Mouse (Mus musculus) hindbrain, postnatal 0 days (tissue): ENCODE measurements around the gene Plxdc1. TPM values are rescaled to one million over a fixed set of nuclear protein-coding genes. Genes with fewer than 3 reads are reported as not detected.

Experiments
- ATAC-seq: fragments of 200-750 bp; cut with Nextera tagmentation; 2 replicates; pipeline ENCODE4 v1.8.0; 2017; ENCODE audit warnings: mild to moderate bottlenecking, moderate TSS enrichment, moderate library complexity
- DNase-seq: peaks from one replicate; pipeline ENCODE4 v3.0.0-alpha.2; 2015; ENCODE audit warnings: low spot score
- H3K27ac ChIP-seq: fragments of 300-500 bp; sonication (generic); 2 replicates; pipeline ENCODE4 v1.5.1; 2014; ENCODE audit warnings: mild to moderate bottlenecking
- H3K27me3 ChIP-seq: fragments of 300-500 bp; sonication (generic); 2 replicates; pipeline ENCODE4 v1.6.1; 2014; ENCODE audit warnings: low read length, mixed read lengths; ENCODE audit not compliant: insufficient read depth
- H3K36me3 ChIP-seq: fragments of 300-500 bp; sonication (generic); 2 replicates; pipeline ENCODE4 v1.6.1; 2014; ENCODE audit warnings: low read length, mixed read lengths; ENCODE audit not compliant: insufficient read depth
- H3K4me1 ChIP-seq: fragments of 300-500 bp; sonication (generic); 2 replicates; pipeline ENCODE4 v1.6.1; 2014; ENCODE audit warnings: antibody characterized with exemption, low read length, mixed read lengths; ENCODE audit not compliant: insufficient read depth
- H3K4me2 ChIP-seq: fragments of 300-500 bp; sonication (generic); 2 replicates; pipeline ENCODE4 v1.6.1; 2014; ENCODE audit warnings: low read depth, mild to moderate bottlenecking, low read length, moderate library complexity, mixed read lengths
- H3K4me3 ChIP-seq: fragments of 300-500 bp; sonication (generic); 2 replicates; pipeline ENCODE4 v1.5.1; 2014; ENCODE audit warnings: low read length
- H3K9ac ChIP-seq: fragments of 300-500 bp; sonication (generic); replicated peaks from 2 replicates; pipeline ENCODE4 v1.6.1; 2014; ENCODE audit warnings: mild to moderate bottlenecking, low read length, moderate library complexity, mixed read lengths
- H3K9me3 ChIP-seq: fragments of 300-500 bp; sonication (generic); 2 replicates; pipeline ENCODE4 v1.6.1; 2016; ENCODE audit warnings: low read length, mixed read lengths
- CTCF ChIP-seq: IDR thresholded peaks from 2 replicates; pipeline ENCODE4 v1.5.1; 2016; ENCODE audit warnings: antibody characterized with exemption, control low read depth, low read depth
- whole genome bisulfite sequencing: fragments of 180-500 bp; shearing (Covaris S2); extraction: QIAGEN DNeasy Blood & Tissue Kit; methylation state at CpG from one replicate; pipeline ENCODE4 v1.1.7; 2014; 5-methylcytosine and 5-hydroxymethylcytosine counted together
- polyA plus RNA-seq: library from polyadenylated mRNA; unstranded; fragments of >200 nt; fragmentation: Nextera tagmentation; extraction: Ambion mirVana; gene quantifications from 2 replicates; pipeline ENCODE4 v1.2.1, GENCODE M21; 2015
- total RNA-seq: library from RNA; depleted of rRNA; stranded (reverse); fragments of >200 nt; gene quantifications from 2 replicates; pipeline ENCODE4 v1.2.3, GENCODE M21; 2014

Gene Plxdc1
- total and polyA plus RNA-seq, 2 experiments from 2014 or later = 3.8 to 4.2 TPM

DNA sequence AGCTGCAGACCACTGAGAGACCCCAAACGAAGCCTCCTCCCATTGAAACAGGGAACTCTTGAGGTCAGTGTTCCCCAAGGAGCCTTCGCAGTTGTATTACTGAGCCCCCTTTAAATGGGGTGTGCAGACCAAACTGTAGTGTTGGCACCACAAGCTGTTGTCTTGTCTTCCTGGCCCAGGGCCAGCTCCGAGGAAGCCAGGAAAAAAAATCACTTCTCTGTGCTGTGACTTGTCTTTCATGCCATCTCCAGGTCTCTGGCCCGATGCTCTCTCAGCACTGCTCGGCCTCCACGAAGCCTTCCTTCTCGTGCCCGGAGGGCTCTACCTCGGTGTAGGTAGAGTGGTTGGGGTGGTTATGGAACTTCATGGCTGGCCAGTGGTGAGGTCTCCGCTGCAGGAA, 62.0 kb downstream of the Plxdc1 start:
- no peak overlapping the region for H3K4me3 ChIP-seq
- 77% methylated on average over 10 of the region's 10 CpGs for WGBS
- no peaks in the 10 kb centered on the region for H3K4me1 ChIP-seq
- DNase-seq = peak; percentile 18
- no peak overlapping the region for H3K27ac ChIP-seq
- H3K9ac ChIP-seq = no peak overlapping the region
- H3K36me3 ChIP-seq = no peaks in the 10 kb centered on the region
- no peak overlapping the region for H3K4me2 ChIP-seq
- no peaks in the 10 kb centered on the region for H3K9me3 ChIP-seq
- H3K27me3 ChIP-seq = no peaks in the 10 kb centered on the region
- TF ChIP-seq CTCF = no peak
- ATAC-seq = no peak

DNA sequence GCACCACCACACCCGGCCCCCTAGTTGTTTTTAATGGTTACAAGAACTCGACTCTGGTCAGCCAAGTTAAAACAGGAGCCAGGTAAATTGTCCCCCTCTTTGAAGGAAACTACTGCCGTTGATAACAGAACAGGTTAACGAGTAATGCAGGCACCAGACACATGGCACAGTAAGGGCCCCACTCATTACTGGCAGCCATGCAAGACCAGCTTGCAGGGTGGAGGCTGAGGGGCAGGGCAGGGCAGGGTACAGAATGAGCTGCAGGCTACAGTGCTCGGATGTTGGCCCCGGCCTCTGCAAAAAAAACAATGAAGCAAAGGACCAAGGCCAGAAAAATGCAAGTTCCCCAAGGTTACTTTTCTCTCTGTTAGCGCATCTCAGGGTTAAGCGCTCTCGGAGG, 62.6 kb downstream of the Plxdc1 start:
- no peak overlapping the region for H3K4me3 ChIP-seq
- 79% methylated on average over 9 of the region's 9 CpGs for WGBS
- TF ChIP-seq CTCF = no peak
- no peaks in the 10 kb centered on the region for H3K9me3 ChIP-seq
- H3K4me1 ChIP-seq = no peaks in the 10 kb centered on the region
- no peak overlapping the region for H3K27ac ChIP-seq
- H3K9ac ChIP-seq = no peak overlapping the region
- H3K36me3 ChIP-seq = no peaks in the 10 kb centered on the region
- no peak overlapping the region for H3K4me2 ChIP-seq
- H3K27me3 ChIP-seq = no peaks in the 10 kb centered on the region
- DNase-seq = no peak
- ATAC-seq = no peak

DNA sequence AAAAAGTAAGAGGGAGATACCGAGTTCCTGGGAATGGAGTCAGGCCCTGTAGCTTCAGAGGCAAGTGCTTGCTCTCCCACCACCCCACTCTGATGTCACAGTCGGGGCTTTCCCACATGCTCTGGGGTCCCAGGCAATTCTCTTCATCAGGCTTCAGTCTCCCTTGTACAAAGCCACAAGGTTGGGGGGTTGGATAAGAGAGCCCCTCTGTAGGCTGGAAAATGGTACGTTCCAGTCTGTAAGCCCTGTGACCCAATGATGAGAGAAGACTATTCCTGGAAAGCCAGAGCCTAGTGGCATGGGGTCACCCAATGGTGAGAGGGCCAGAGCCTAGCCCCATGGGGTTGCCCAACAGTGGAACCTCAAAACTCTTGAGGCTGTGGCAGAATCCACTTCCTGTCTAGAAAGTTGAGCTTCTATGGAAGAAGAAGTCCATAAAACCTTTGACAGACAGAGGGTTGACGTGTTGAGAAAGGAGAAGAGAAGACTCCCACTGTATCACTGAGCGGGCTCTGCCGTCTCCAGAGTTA, 70.2 kb downstream of the Plxdc1 start:
- ATAC-seq (no peak), DNase-seq (no peak)
- H3K9me3 ChIP-seq = no peaks in the 10 kb centered on the region
- H3K4me1 ChIP-seq = no peaks in the 10 kb centered on the region
- no peaks in the 10 kb centered on the region for H3K27me3 ChIP-seq
- no peak overlapping the region for H3K4me3 ChIP-seq
- TF ChIP-seq CTCF = no peak
- H3K9ac ChIP-seq = no peak overlapping the region
- H3K36me3 ChIP-seq = no peaks in the 10 kb centered on the region
- no peak overlapping the region for H3K27ac ChIP-seq
- 93% methylated on average over 6 of the region's 6 CpGs for WGBS
- H3K4me2 ChIP-seq = no peak overlapping the region

DNA sequence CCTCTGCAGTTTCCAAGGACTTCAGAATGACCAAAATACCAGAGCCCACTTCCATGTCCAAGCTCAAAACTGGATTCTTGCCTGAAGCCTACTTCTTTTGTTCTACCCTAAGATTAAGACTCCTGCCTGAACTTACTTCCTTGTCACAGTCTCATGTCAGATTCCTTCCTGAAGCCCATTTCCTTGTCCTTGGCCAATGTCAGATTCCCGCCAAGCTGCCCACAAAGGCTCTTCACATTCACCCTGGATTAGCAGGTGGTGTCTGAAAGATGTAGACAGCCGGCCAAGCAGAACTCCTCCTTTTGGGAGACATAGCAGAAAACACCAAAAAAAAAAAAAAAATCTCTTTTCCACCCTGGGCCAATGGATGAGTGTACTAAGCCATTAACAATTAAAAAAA, 70.8 kb downstream of the Plxdc1 start:
- Histone ChIP-seq H3K4me2 (no peak overlapping the region), H3K9ac (no peak overlapping the region), H3K36me3 (no peaks in the 10 kb centered on the region), H3K27ac (no peak overlapping the region), H3K4me3 (no peak overlapping the region), H3K9me3 (no peaks in the 10 kb centered on the region), H3K4me1 (no peaks in the 10 kb centered on the region), H3K27me3 (no peaks in the 10 kb centered on the region)
- TF ChIP-seq CTCF = no peak
- ATAC-seq (no peak), DNase-seq (no peak)
- WGBS = 87% methylated on average over 2 of the region's 2 CpGs

DNA sequence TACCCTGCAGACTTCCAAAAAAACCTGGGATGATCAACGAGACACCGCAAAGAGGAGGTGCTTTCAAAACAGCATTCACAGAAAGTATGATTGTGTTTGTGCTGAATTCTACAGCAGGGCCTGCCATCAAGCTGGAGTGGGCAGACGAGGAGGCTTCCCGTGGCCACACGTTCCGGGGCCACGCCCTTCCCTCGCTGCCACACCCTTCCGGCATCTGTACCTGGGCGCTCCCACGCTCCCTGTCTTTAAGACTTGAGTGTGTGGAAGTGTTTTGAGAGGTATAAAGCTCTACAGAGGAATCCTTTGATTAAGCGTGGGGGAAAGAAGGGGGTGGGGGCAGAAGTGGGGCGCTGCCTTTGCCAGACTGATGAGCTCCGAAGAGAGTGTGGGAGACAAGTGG, 73.1 kb downstream of the Plxdc1 start:
- DNase-seq = no peak
- ATAC-seq = no peak
- Histone ChIP-seq H3K9ac (no peak overlapping the region), H3K36me3 (no peaks in the 10 kb centered on the region), H3K27ac (no peak overlapping the region), H3K4me1 (no peaks in the 10 kb centered on the region), H3K4me3 (no peak overlapping the region), H3K4me2 (no peak overlapping the region), H3K27me3 (no peaks in the 10 kb centered on the region), H3K9me3 (no peaks in the 10 kb centered on the region)
- no peak for TF ChIP-seq CTCF
- WGBS = 89% methylated on average over 14 of the region's 14 CpGs

DNA sequence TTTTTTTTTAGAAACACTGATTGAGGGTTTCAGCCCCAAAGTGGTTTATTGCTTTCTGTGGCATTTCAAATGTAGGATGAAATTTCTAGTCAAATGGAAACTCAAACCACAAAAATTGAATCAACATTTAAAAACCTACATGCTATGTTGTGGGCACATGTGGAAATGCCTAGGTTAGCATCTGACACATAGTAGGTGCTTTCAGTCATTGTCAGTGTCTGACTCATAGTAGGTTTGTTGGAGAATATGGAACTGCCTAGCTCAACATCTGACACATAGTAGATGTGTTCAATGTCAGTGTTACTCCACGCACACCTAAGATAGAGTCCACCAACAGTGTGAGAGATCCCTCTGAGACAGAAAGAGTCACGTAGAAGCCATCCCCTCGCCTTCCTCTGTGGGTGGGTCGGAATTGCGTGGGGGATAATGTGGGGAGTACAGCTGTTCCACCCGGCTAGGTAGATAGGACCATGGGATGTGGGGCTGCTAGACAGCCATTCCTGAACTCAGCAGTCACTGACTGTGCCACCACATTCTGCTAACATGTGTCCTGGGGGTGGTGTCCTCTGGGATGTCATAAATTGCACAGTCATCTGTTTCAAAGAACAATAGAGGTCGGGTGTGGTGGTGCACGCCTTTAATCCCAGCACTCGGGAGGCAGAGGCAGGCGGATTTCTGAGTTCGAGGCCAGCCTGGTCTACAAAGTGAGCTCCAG, 77.5 kb downstream of the Plxdc1 start:
- Histone ChIP-seq H3K9me3 (no peaks in the 10 kb centered on the region), H3K36me3 (no peaks in the 10 kb centered on the region), H3K4me2 (no peak overlapping the region), H3K9ac (no peak overlapping the region), H3K4me3 (no peak overlapping the region), H3K4me1 (no peaks in the 10 kb centered on the region), H3K27ac (no peak overlapping the region), H3K27me3 (no peaks in the 10 kb centered on the region)
- no peak for TF ChIP-seq CTCF
- DNase-seq (no peak), ATAC-seq (no peak)
- 89% methylated on average over 11 of the region's 11 CpGs for WGBS

DNA sequence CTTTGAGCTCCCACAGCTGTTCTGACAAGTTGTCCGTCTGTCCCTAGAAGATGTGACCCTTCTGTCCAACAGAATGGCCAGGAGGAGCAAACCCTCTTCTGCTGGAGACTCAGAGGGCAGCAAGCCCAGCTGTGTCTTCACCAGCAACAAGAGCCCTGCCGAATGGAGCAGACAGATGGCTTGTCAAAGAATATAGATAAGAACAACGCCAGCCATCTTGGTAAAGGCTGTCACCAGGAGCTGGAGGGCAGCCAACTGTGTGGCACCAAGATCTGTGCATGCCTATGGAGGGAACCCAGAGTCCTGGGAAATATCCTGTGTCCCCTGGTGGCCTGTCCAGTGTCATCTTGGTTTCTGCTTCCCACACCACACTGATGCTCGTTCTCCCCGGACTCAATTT, 78.3 kb downstream of the Plxdc1 start:
- no peaks in the 10 kb centered on the region for H3K4me1 ChIP-seq
- H3K9ac ChIP-seq = no peak overlapping the region
- WGBS = 88% methylated on average over 5 of the region's 5 CpGs
- no peaks in the 10 kb centered on the region for H3K9me3 ChIP-seq
- no peak overlapping the region for H3K4me3 ChIP-seq
- H3K36me3 ChIP-seq = no peaks in the 10 kb centered on the region
- DNase-seq (no peak), ATAC-seq (no peak)
- no peak overlapping the region for H3K27ac ChIP-seq
- no peak for TF ChIP-seq CTCF
- H3K27me3 ChIP-seq = no peaks in the 10 kb centered on the region
- no peak overlapping the region for H3K4me2 ChIP-seq
